Mouse (Mus musculus): ENCODE measurements around the gene Hpdl. TPM values are rescaled to one million over a fixed set of nuclear protein-coding genes. Genes with fewer than 3 reads are reported as not detected.

Hpdl gene
- total RNA-seq, 2 experiments from 2014 or later = 6.4 to 6.9 TPM

DNA sequence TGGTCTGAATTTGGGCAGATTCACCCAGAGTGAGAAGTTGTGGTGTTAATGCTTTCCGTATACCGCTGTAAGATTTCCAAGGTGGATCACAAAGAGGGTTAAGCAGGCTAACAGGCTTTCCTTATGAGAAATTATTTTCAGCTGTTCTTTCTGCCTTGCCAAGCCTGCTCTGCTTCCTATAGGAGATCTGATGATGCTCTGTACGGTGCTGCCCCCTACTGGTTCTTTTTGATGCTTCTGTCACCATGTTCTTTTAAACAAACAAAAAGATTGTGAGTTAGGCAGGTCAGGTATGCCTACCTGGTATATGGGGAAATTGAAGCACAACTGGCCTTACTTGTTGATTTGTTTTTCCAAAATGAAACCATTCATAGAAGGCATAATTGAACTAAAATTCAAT is 32.6 kb downstream of the Hpdl start:
- peak; percentile 83 to 88 for DNase-seq (ENCODE audit: low spot score in 2 of 2)
- no peak overlapping the region for H3K4me3 ChIP-seq
- TF ChIP-seq CTCF (conservative IDR thresholded peaks at IDR 0.05) = peak; percentile 91
- peak overlapping the region; percentile 70 for H3K27ac ChIP-seq

DNA sequence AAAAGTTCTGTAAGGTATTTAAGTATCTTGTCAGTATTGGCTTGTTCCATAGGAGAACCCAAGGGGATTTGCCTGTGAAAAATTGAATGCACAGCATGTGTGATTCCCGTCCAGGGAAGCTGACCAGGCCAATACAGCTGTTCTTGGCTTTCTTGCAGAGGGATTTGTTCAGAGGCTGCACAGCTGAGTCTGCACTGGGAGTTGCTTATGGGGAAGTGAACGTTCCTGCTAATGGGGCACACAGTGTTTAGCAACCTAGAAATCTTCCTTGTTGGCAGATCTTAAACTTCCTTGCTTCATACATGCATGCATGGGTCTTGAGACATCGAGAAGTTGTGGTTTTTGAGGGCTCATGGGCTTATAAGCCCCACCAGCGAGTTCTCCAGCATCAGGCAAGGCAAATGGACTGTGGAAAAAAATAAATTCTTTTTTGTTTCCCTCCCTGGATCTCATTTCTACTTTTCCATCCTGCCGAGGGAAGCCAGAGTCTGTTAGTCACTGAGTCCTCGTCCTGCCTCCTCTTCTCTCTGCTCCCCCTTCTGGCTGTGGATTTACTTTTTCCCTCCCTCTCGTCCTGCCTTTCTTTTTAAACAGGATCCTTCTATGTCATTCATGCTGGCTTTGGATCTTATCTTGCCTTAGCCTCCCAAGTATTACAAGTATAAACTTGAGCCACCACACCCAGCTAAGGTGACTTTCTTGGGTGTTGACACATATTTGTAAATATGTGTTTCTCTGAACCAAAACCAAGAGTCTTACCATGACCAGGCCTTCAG is 33.3 kb downstream of the Hpdl start:
- Histone ChIP-seq H3K4me3 (no peak overlapping the region), H3K27ac (peak overlapping the region; percentile 70)
- no peak for DNase-seq (ENCODE audit: low spot score in 2 of 2)
- peak; percentile 57 for TF ChIP-seq CTCF (conservative IDR thresholded peaks at IDR 0.05)

DNA sequence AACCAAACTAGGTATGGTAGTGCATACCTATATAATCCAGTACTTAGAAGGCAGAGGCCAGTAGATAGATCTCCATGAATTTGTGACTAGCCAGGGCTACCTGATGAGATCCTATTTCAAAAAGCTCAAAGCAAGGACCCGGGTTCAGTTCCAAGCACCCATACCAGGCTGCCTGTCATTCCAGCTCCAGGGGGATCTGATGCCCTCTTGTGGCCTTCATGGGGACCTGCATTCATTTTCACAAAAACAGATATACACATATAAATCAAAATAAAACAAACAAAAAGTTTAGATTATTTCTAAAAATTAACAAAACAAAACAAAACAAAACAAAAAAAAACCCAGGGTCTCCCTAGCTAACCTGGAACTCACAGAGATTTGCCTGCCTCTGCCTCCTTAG is 34.9 kb downstream of the Hpdl start:
- Histone ChIP-seq H3K27ac (no peak overlapping the region), H3K4me3 (no peak overlapping the region)
- TF ChIP-seq CTCF (conservative IDR thresholded peaks at IDR 0.05) = peak; percentile 62
- no peak for DNase-seq (ENCODE audit: low spot score in 2 of 2)

DNA sequence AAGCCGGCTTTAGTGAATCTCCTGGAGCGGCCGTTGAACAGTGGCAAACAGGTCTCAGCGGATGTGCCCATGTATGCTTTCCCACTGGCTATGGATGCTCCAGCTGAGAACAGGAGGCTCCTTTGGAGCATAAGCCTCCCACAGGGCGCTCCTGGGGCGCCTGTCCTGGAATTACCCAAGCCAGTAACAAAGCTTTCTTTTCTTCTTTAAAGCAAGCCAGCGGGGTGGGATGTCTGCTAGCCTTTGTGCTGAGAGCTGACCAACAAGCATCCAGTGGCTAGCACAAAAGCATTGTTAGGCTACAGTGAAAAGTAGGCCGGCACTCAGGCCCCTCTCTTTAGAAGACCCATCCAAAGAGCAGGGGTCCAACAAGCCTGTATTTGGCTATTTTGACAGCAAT is 39.3 kb downstream of the Hpdl start:
- TF ChIP-seq CTCF (conservative IDR thresholded peaks at IDR 0.05) = no peak
- Histone ChIP-seq H3K4me3 (no peak overlapping the region), H3K27ac (peak overlapping the region; percentile 69)
- peak in 1 of 2 experiments; percentile 11 for DNase-seq (ENCODE audit: low spot score in 2 of 2)

DNA sequence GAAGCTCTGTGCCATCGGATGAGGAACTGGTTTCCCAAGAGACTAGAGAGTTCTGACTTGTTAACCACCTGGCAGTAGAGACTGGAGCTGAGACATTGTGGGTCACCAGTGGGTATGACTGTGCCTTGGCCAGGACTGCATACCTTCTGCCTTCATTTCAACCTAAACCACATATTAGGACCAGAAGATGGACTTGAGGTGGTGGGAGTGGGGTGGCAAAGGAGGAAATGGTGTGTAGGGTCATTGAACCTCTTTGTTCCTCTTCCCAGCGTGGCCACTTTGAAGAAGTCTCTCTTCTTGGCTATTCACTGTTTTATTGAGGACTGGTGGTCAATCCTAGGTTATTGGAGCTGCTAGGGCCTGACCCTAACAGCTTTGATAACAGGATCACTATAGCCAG is 40.1 kb downstream of the Hpdl start:
- Histone ChIP-seq H3K4me3 (no peak overlapping the region), H3K27ac (peak overlapping the region; percentile 69)
- no peak for TF ChIP-seq CTCF (conservative IDR thresholded peaks at IDR 0.05)
- DNase-seq (ENCODE audit: low spot score in 2 of 2) = no peak

DNA sequence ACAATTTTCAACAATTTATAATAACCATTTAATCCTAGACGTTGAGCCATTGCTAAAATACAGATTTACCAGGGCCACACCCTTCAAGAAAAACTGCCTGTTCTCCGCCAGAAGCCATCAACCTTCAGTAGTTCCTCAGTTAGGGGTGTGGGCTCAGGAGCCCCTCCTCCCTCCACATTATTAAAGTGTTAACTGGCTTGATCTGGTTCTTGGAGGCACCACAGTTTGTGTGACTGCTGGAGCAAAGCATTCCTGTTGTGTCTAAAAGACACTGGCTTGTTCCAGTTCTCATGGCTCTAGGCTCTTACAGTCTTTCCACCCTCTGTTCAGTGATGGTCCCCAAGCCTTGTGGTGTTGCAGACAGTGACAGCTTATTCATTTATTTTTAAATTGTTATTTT is 41.0 kb downstream of the Hpdl start:
- DNase-seq (ENCODE audit: low spot score in 2 of 2) = no peak
- no peak overlapping the region for H3K27ac ChIP-seq
- no peak overlapping the region for H3K4me3 ChIP-seq
- TF ChIP-seq CTCF (conservative IDR thresholded peaks at IDR 0.05) = no peak

DNA sequence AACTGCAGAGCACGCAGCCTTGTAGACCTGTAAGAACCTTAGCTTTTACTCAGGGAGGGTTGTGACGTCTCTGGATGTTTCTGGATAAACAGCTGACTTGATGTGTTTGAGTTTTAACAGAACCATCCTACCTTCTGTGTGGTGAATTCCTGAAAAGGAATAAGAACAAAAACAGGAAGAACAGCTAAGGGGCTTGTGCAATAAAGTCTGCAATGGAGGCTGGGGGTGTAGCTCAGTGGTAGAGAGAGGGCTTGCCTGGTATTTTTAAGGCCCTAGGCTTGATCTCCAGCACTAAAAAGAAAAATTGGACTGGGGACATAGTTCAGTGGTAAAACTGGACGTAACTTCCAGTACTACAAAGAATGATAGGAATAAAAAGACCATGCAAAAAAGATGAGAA is 44.4 kb downstream of the Hpdl start:
- Histone ChIP-seq H3K27ac (no peak overlapping the region), H3K4me3 (no peak overlapping the region)
- TF ChIP-seq CTCF (conservative IDR thresholded peaks at IDR 0.05) = no peak
- DNase-seq (ENCODE audit: low spot score in 2 of 2) = no peak

DNA sequence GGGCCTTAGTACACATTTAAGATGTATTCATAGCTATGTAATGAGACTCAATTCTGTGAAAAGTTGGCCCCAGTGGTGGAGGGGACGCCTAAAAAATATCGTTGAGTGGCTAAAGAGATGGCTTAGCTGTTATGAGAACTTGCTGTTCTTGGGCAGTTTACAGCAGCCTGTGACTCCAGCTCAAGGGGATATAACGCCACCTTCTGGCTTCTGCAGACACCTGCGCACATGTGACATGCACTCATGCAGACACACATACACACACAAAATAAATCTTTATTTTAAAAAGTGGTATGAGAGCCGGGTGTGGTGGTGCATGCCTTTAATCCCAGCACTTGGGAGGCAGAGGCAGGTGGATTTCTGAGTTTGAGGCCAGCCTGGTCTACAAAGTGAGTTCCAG is 45.1 kb downstream of the Hpdl start:
- Histone ChIP-seq H3K27ac (no peak overlapping the region), H3K4me3 (no peak overlapping the region)
- DNase-seq (ENCODE audit: low spot score in 2 of 2) = no peak
- TF ChIP-seq CTCF (conservative IDR thresholded peaks at IDR 0.05) = no peak

Other genes with a start within 250 kb of the Hpdl start
- gene Ccdc17, start 225.1 kb downstream of the Hpdl start, total RNA-seq (2021) = 1 to 10 TPM; 5.7 to 7.4 TPM
- 10 to 100 TPM; 28.0 to 32.5 TPM for gene Nasp, start 193.8 kb downstream of the Hpdl start, total RNA-seq (2021)
- 100 to 1,000 TPM; 376 to 387 TPM for gene Akr1a1, start 170.0 kb downstream of the Hpdl start, total RNA-seq (2021)
- gene Prdx1, start 136.2 kb downstream of the Hpdl start, total RNA-seq (2021) = 100 to 1,000 TPM; 143 to 151 TPM
- gene Mmachc, start 113.3 kb downstream of the Hpdl start, total RNA-seq (2021) = 10 to 100 TPM; 16.4 to 20.8 TPM
- 1 to 10 TPM; 3.9 to 6.0 TPM for gene Ccdc163, start 113.2 kb downstream of the Hpdl start, total RNA-seq (2021)
- 1 to 10 TPM; 4.2 to 4.8 TPM for gene Tesk2, start 100.8 kb downstream of the Hpdl start, total RNA-seq (2021)
- 10 to 100 TPM; 14.0 to 16.2 TPM for gene Toe1, start 14.1 kb downstream of the Hpdl start, total RNA-seq (2021)
- 1 to 10 TPM; 3.1 to 3.2 TPM for gene Mutyh, start 14.0 kb downstream of the Hpdl start, total RNA-seq (2021)
- 10 to 100 TPM; 15.6 to 17.1 TPM for gene Zswim5, start 55.7 kb upstream of the Hpdl start, total RNA-seq (2021)
- gene Urod, start 172.7 kb upstream of the Hpdl start, total RNA-seq (2021) = 10 to 100 TPM; 58.5 to 59.2 TPM
- gene Hectd3, start 173.6 kb upstream of the Hpdl start, total RNA-seq (2021) = 10 to 100 TPM; 44.9 to 46.1 TPM
- 10 to 100 TPM; 19.7 to 20.6 TPM for gene Eif2b3, start 197.7 kb upstream of the Hpdl start, total RNA-seq (2021)

All from layer of hippocampus, adult 2 months (tissue).